Mouse (Mus musculus): Measurements from ENCODE around the gene Gjc3. TPM values are rescaled to one million over a fixed set of nuclear protein-coding genes. Genes with fewer than 3 reads are reported as not detected.

Gjc3 gene
- total and polyA plus RNA-seq, 3 experiments, result not detected

- DNase-seq (ENCODE audit: extremely low read depth), result peak; percentile 46
- Histone ChIP-seq H3K4me1 (ENCODE audit: control insufficient read depth in 1 of 2, insufficient read depth in 2 of 2) (no peaks in the 10 kb centered on the region), H3K27me3 (replicated peaks) (peaks cover 15% of the 10 kb centered on the region), H3K9ac (ENCODE audit: insufficient read depth, low read depth) (no peak overlapping the region), H3K9me3 (replicated peaks; ENCODE audit: low read length) (no peaks in the 10 kb centered on the region), H3K36me3 (replicated peaks in 1 of 2; ENCODE audit: control insufficient read depth in 1 of 2, insufficient read depth in 1 of 2, low read length in 1 of 2) (no peaks in the 10 kb centered on the region), H3K79me2 (replicated peaks; ENCODE audit: control insufficient read depth, extremely low read depth, insufficient read depth, poor library complexity, severe bottlenecking) (no peaks in the 10 kb centered on the region), H3K4me3 (replicated peaks in 1 of 3; ENCODE audit: low read depth in 2 of 3, low read length in 2 of 3, poor library complexity in 1 of 3) (no peak overlapping the region), H3K27ac (ENCODE audit: insufficient read depth, low read depth) (no peak overlapping the region), H3K4me2 (ENCODE audit: insufficient read depth, low read depth, poor library complexity, severe bottlenecking) (no peak overlapping the region)
- dilution Hi-C loops (cut with MboI; ENCODE audit: extremely low pct_ligation_motif_present, extremely low pct_unique_long_range_greater_than_20kb, low sequenced_read_pairs), result no loop called here
- no peak for TF ChIP-seq UBTF (IDR thresholded peaks at IDR 0.05; ENCODE audit: low read depth, low read length)
- TF ChIP-seq CTCF (conservative IDR thresholded peaks at IDR 0.05 in 1 of 2, IDR thresholded peaks at IDR 0.05 in 1 of 2; ENCODE audit: low read depth in 2 of 2, low read length in 2 of 2), result peak in 1 of 2 experiments; percentile 66; a peak in 3 of 4 replicates
- no peak for TF ChIP-seq POLR2AphosphoS2 (IDR thresholded peaks at IDR 0.05; ENCODE audit: low read depth, low read length)
- TF ChIP-seq RAD21 (IDR thresholded peaks at IDR 0.05; ENCODE audit: low read depth, low read length), result peak; percentile 49
- TF ChIP-seq MAX (IDR thresholded peaks at IDR 0.05; ENCODE audit: low read length), result no peak
- peak; percentile 44 for TF ChIP-seq SMC3 (IDR thresholded peaks at IDR 0.05; ENCODE audit: low read depth, low read length)
- TF ChIP-seq RCOR1 (conservative IDR thresholded peaks at IDR 0.05; ENCODE audit: low read depth, low read length), result no peak
- in situ Hi-C loops (cut with MboI; ENCODE audit: low pct_ligation_motif_present, low pct_unique_long_range_greater_than_20kb, low sequenced_read_pairs), result loop anchor here (5.0 kb wide), 1 partner anchor 81 kb away; no protein-coding TSS in a partner anchor
These were observed 10.3 kb upstream of the Gjc3 start for GRCm38 (mm10) chr5:137973161-137973560.

DNA sequence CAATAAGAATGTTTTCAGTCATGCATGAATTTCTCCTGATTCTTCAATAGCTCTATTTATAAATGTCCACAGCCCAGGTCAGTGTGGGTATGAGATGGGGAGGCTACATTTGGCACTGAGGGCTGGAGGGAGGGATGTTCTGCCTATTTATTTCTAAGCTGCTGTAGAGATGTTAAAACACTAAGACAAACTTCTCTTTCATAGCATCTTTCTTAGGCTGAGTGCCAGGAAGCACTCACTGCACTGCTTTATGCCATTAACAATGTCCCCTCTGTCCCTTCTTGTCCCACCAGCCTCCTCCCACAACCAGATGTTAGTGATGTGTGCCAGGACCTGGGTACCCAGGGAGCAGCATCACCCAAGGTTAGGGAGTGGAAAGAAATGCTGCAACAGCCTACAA, 3.6 kb upstream of the Gjc3 start:
- Histone ChIP-seq H3K4me2 (ENCODE audit: insufficient read depth, low read depth, poor library complexity, severe bottlenecking) (no peak overlapping the region), H3K27ac (ENCODE audit: insufficient read depth, low read depth) (no peak overlapping the region), H3K9me3 (replicated peaks; ENCODE audit: low read length) (no peaks in the 10 kb centered on the region), H3K4me1 (ENCODE audit: control insufficient read depth in 1 of 2, insufficient read depth in 2 of 2) (no peaks in the 10 kb centered on the region), H3K36me3 (replicated peaks in 1 of 2; ENCODE audit: control insufficient read depth in 1 of 2, insufficient read depth in 1 of 2, low read length in 1 of 2) (no peaks in the 10 kb centered on the region), H3K4me3 (replicated peaks in 1 of 3; ENCODE audit: low read depth in 2 of 3, low read length in 2 of 3, poor library complexity in 1 of 3) (no peak overlapping the region), H3K79me2 (replicated peaks; ENCODE audit: control insufficient read depth, extremely low read depth, insufficient read depth, poor library complexity, severe bottlenecking) (no peaks in the 10 kb centered on the region), H3K27me3 (replicated peaks) (peaks cover 16% of the 10 kb centered on the region), H3K9ac (ENCODE audit: insufficient read depth, low read depth) (no peak overlapping the region)
- dilution Hi-C loops (cut with MboI; ENCODE audit: extremely low pct_ligation_motif_present, extremely low pct_unique_long_range_greater_than_20kb, low sequenced_read_pairs), result no loop called here
- TF ChIP-seq UBTF (IDR thresholded peaks at IDR 0.05; ENCODE audit: low read depth, low read length), result no peak
- no peak for TF ChIP-seq IRF4 (IDR thresholded peaks at IDR 0.05; ENCODE audit: low read depth, low read length)
- no peak for TF ChIP-seq RAD21 (IDR thresholded peaks at IDR 0.05; ENCODE audit: low read depth, low read length)
- no peak for TF ChIP-seq CTCF (conservative IDR thresholded peaks at IDR 0.05 in 1 of 2, IDR thresholded peaks at IDR 0.05 in 1 of 2; ENCODE audit: low read depth in 2 of 2, low read length in 2 of 2)
- no peak for TF ChIP-seq JUN (IDR thresholded peaks at IDR 0.05; ENCODE audit: insufficient read depth, low read depth, low read length)
- no peak for TF ChIP-seq NELFE (IDR thresholded peaks at IDR 0.05; ENCODE audit: low read depth, low read length)
- no peak for TF ChIP-seq NRF1 (IDR thresholded peaks at IDR 0.05; ENCODE audit: low read depth, low read length)
- no peak for TF ChIP-seq ZNF384 (IDR thresholded peaks at IDR 0.05; ENCODE audit: low read depth, low read length)
- TF ChIP-seq MEF2A (IDR thresholded peaks at IDR 0.05; ENCODE audit: borderline replicate concordance, low read depth, low read length), result no peak
- no peak for TF ChIP-seq BHLHE40 (IDR thresholded peaks at IDR 0.05; ENCODE audit: low read depth, low read length)
- TF ChIP-seq POLR2AphosphoS2 (IDR thresholded peaks at IDR 0.05; ENCODE audit: low read depth, low read length), result no peak
- no peak for DNase-seq (ENCODE audit: extremely low read depth)
- in situ Hi-C loops (cut with MboI; ENCODE audit: low pct_ligation_motif_present, low pct_unique_long_range_greater_than_20kb, low sequenced_read_pairs), result no loop called here

Measured in CH12.LX (cell line).